Mouse (Mus musculus): ENCODE results near the gene Gm813. TPM values are rescaled to one million over a fixed set of nuclear protein-coding genes. Genes with fewer than 3 reads are reported as not detected.

The Gm813 gene
- polyA plus RNA-seq, 1 experiment = not detected

DNA sequence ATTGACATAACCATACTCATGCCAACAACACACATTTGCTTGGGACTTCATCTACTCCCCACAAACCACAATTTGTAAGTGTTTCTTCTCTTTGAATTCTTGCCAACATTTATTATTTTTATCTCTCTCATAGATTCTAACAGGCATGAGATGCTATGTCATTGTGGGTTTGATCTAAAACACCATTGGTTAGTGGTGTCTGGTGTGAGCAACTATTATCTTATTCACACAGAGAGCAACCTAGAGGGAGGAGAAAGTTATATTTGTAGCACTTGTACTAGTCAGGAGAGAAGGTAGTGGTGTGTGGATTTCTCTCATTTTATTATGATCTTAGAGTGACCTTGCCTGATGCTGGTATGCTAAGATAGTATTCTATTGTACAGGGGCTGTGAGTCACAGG lies 12.1 kb downstream of the Gm813 start:
- no peaks in the 10 kb centered on the region for H3K27me3 ChIP-seq (ENCODE audit: control insufficient read depth, insufficient read depth, low read length)
- TF ChIP-seq CTCF (IDR thresholded peaks at IDR 0.05; ENCODE audit: control insufficient read depth, insufficient read depth, insufficient replicate concordance, low read depth, low read length) (no peak), POLR2A (IDR thresholded peaks at IDR 0.05; ENCODE audit: control insufficient read depth, low read depth, low read length) (no peak)
- H3K36me3 ChIP-seq (ENCODE audit: control insufficient read depth, insufficient read depth, low read length) = no peaks in the 10 kb centered on the region
- H3K4me3 ChIP-seq (ENCODE audit: control insufficient read depth, low read depth, low read length) = no peak overlapping the region
- no peaks in the 10 kb centered on the region for H3K4me1 ChIP-seq (ENCODE audit: control insufficient read depth, insufficient read depth, low read length)
- H3K27ac ChIP-seq (ENCODE audit: control insufficient read depth, insufficient read depth, low read depth, low read length) = no peak overlapping the region

DNA sequence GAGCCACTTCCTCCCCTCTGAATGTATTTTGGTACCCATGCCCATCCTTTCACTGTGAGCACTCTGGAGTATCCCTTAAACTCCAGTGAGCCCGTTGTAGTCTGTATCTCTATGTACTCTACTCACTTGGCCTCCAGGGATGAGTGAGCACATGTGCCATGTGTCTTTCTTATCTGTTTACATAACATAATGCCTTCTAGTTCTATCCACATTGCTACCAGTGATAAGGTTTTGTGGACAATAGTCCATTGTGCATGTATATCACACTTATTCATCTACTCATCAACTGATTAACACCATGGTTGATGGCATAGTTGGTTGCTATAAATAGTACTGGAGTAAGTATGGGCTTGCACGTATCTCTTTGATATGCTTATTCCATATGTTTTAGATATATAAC lies 12.9 kb downstream of the Gm813 start:
- no peak overlapping the region for H3K27ac ChIP-seq (ENCODE audit: control insufficient read depth, insufficient read depth, low read depth, low read length)
- TF ChIP-seq POLR2A (IDR thresholded peaks at IDR 0.05; ENCODE audit: control insufficient read depth, low read depth, low read length) (no peak), CTCF (IDR thresholded peaks at IDR 0.05; ENCODE audit: control insufficient read depth, insufficient read depth, insufficient replicate concordance, low read depth, low read length) (no peak)
- H3K4me1 ChIP-seq (ENCODE audit: control insufficient read depth, insufficient read depth, low read length) = no peaks in the 10 kb centered on the region
- no peaks in the 10 kb centered on the region for H3K27me3 ChIP-seq (ENCODE audit: control insufficient read depth, insufficient read depth, low read length)
- H3K36me3 ChIP-seq (ENCODE audit: control insufficient read depth, insufficient read depth, low read length) = no peaks in the 10 kb centered on the region
- no peak overlapping the region for H3K4me3 ChIP-seq (ENCODE audit: control insufficient read depth, low read depth, low read length)

DNA sequence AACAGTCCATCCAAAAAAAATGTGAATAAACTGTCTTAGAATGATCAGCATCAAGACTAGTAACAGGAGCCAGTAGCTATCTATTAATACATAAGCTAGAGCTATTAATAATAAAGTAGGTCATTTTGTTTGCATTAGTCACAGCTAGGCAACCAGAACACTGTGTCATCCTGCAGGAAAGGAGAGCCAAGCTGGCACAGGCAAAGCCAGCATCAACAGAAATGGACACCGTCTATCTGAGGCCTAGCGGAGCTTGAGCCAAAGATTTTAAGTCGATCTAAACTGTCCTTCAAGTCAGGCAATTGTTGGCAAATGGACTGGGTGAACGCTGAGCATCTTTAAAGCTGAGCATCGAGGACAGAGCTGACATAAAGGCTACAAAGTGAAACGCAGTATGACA lies 15.9 kb downstream of the Gm813 start:
- Histone ChIP-seq H3K4me3 (ENCODE audit: control insufficient read depth, low read depth, low read length) (no peak overlapping the region), H3K4me1 (ENCODE audit: control insufficient read depth, insufficient read depth, low read length) (no peaks in the 10 kb centered on the region), H3K36me3 (ENCODE audit: control insufficient read depth, insufficient read depth, low read length) (no peaks in the 10 kb centered on the region), H3K27ac (ENCODE audit: control insufficient read depth, insufficient read depth, low read depth, low read length) (no peak overlapping the region), H3K27me3 (ENCODE audit: control insufficient read depth, insufficient read depth, low read length) (no peaks in the 10 kb centered on the region)
- TF ChIP-seq CTCF (IDR thresholded peaks at IDR 0.05; ENCODE audit: control insufficient read depth, insufficient read depth, insufficient replicate concordance, low read depth, low read length) (no peak), POLR2A (IDR thresholded peaks at IDR 0.05; ENCODE audit: control insufficient read depth, low read depth, low read length) (no peak)

DNA sequence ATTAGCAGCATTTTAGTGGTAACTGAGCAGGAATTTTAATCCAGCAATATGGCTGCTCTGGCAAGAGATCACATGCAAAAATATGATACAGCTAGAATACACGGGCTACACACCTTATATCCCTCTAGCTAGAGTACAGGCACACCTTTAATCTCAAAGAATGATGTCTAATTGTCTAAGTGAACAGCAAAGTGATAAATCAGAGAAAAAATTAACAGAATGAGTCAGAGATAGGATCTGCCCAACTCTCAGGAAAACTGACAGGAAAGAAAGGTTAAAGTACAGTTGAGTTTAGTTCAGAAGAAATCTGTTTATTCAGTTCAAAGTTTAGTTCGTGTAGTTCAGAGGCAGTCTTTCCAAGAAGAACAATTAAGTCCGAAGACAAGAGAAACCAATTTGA lies 25.5 kb downstream of the Gm813 start:
- Histone ChIP-seq H3K4me3 (ENCODE audit: control insufficient read depth, low read depth, low read length) (no peak overlapping the region), H3K4me1 (ENCODE audit: control insufficient read depth, insufficient read depth, low read length) (no peaks in the 10 kb centered on the region), H3K27ac (ENCODE audit: control insufficient read depth, insufficient read depth, low read depth, low read length) (no peak overlapping the region), H3K27me3 (ENCODE audit: control insufficient read depth, insufficient read depth, low read length) (no peaks in the 10 kb centered on the region), H3K36me3 (ENCODE audit: control insufficient read depth, insufficient read depth, low read length) (no peaks in the 10 kb centered on the region)
- TF ChIP-seq POLR2A (IDR thresholded peaks at IDR 0.05; ENCODE audit: control insufficient read depth, low read depth, low read length) (no peak), CTCF (IDR thresholded peaks at IDR 0.05; ENCODE audit: control insufficient read depth, insufficient read depth, insufficient replicate concordance, low read depth, low read length) (no peak)

DNA sequence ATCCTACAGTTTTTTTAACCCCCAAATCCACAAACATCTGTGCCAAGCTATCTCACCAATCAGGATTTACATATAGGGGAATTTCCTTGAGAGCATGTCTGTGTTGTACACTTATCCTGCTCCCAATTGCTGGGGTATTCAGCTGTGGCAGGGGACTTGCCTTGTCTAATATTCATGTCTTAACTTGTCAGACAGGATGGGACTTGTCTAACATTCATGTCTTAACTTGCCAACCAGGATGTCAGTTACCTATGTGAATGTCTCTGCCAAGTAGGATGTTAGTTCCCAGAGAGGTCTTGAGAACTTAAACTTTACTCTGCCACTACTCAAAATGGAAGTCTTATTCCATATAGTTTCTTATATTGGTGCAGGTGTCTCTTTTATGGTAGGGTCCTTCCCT lies 27.3 kb downstream of the Gm813 start:
- Histone ChIP-seq H3K4me1 (ENCODE audit: control insufficient read depth, insufficient read depth, low read length) (no peaks in the 10 kb centered on the region), H3K27ac (ENCODE audit: control insufficient read depth, insufficient read depth, low read depth, low read length) (no peak overlapping the region), H3K4me3 (ENCODE audit: control insufficient read depth, low read depth, low read length) (no peak overlapping the region), H3K27me3 (ENCODE audit: control insufficient read depth, insufficient read depth, low read length) (no peaks in the 10 kb centered on the region), H3K36me3 (ENCODE audit: control insufficient read depth, insufficient read depth, low read length) (no peaks in the 10 kb centered on the region)
- no peak for TF ChIP-seq CTCF (IDR thresholded peaks at IDR 0.05; ENCODE audit: control insufficient read depth, insufficient read depth, insufficient replicate concordance, low read depth, low read length)
- no peak for TF ChIP-seq POLR2A (IDR thresholded peaks at IDR 0.05; ENCODE audit: control insufficient read depth, low read depth, low read length)

DNA sequence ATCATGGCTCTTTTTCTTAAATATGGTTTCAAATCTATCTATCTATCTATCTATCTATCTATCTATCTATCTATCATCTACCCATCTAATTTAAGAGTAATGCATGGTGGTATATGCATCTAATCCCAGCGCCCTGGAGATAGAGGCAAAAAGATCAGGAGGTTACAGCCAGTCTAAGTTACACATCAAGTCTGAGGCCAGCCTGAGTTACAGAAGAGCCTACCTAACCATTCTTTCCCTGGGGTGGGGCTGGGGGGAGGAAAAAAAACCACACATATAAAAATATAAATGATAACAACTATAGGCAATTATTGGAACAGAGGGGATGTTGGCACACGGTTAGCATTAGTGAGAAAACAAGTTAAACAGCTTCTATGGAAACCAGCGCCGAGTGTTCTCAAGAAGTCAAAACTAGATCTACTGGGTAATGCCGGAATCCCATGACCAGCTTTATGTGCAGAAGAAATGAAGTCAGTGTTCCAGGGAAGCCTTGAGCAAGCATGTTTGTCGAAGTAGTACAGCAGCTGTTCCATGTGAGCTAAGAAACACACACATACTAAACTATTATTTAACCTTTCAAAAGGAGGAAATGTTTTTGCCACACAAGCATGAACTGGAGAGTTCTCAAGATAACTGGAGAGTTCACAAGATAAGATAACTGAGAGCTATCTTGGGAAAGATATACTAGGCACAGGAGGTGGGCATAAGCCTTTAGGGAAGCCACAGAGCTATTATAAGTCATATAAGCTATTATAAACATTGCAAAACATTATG lies 42.6 kb downstream of the Gm813 start:
- Histone ChIP-seq H3K27ac (ENCODE audit: control insufficient read depth, insufficient read depth, low read depth, low read length) (no peak overlapping the region), H3K4me1 (ENCODE audit: control insufficient read depth, insufficient read depth, low read length) (no peaks in the 10 kb centered on the region), H3K36me3 (ENCODE audit: control insufficient read depth, insufficient read depth, low read length) (no peaks in the 10 kb centered on the region), H3K27me3 (ENCODE audit: control insufficient read depth, insufficient read depth, low read length) (no peaks in the 10 kb centered on the region), H3K4me3 (ENCODE audit: control insufficient read depth, low read depth, low read length) (no peak overlapping the region)
- TF ChIP-seq POLR2A (IDR thresholded peaks at IDR 0.05; ENCODE audit: control insufficient read depth, low read depth, low read length) (no peak), CTCF (IDR thresholded peaks at IDR 0.05; ENCODE audit: control insufficient read depth, insufficient read depth, insufficient replicate concordance, low read depth, low read length) (no peak)

DNA sequence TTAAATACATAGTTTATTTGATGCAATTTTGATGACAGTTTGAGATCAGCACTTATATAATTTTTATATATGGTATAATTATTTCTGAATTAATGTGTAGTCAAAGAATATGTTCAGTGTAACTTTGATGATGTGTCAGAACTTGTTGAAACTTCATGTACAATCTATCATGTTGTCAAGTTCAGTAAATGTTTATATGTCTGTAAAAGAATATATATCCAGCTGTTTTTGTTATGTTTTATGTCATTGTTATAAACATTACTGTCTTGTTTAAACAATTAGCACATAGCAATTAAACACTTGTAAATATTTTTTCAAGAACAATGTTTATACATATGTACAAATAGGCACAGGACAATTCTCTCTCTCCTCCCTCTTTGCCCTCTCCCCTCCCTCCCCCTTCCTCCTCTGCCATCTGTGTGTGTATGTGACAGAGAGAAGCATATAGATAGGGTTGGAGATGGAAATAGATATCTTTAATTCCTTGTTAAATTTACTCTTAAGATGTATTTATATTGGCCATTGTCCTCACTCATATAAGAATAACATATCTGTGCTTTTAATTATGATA lies 46.0 kb downstream of the Gm813 start:
- Histone ChIP-seq H3K4me1 (ENCODE audit: control insufficient read depth, insufficient read depth, low read length) (no peaks in the 10 kb centered on the region), H3K27me3 (ENCODE audit: control insufficient read depth, insufficient read depth, low read length) (no peaks in the 10 kb centered on the region), H3K36me3 (ENCODE audit: control insufficient read depth, insufficient read depth, low read length) (no peaks in the 10 kb centered on the region), H3K4me3 (ENCODE audit: control insufficient read depth, low read depth, low read length) (no peak overlapping the region), H3K27ac (ENCODE audit: control insufficient read depth, insufficient read depth, low read depth, low read length) (no peak overlapping the region)
- TF ChIP-seq POLR2A (IDR thresholded peaks at IDR 0.05; ENCODE audit: control insufficient read depth, low read depth, low read length) = no peak
- TF ChIP-seq CTCF (IDR thresholded peaks at IDR 0.05; ENCODE audit: control insufficient read depth, insufficient read depth, insufficient replicate concordance, low read depth, low read length) = no peak

Other genes with a start within 250 kb of the Gm813 start
- 19.6 and 24.4 TPM in 2 replicates for gene Dcbld2, start 208.5 kb downstream of the Gm813 start, polyA plus RNA-seq (2012; rRNA removed)
- gene St3gal6, start 92.7 kb downstream of the Gm813 start, polyA plus RNA-seq (2012; rRNA removed) = 24.2 and 27.0 TPM in 2 replicates
- gene E330017A01Rik, start 21.8 kb upstream of the Gm813 start, polyA plus RNA-seq (2012; rRNA removed) = 0.09 and 0.16 TPM in 2 replicates
- gene Cpox, start 53.3 kb upstream of the Gm813 start, polyA plus RNA-seq (2012; rRNA removed) = 2.1 and 2.2 TPM in 2 replicates
- gene Gpr15, start 102.1 kb upstream of the Gm813 start, polyA plus RNA-seq (2012; rRNA removed) = 3.8 and 4.2 TPM in 2 replicates
- gene Cldnd1, start 110.9 kb upstream of the Gm813 start, polyA plus RNA-seq (2012; rRNA removed) = 50.2 and 50.5 TPM in 2 replicates
- gene Olfr172, start 146.2 kb upstream of the Gm813 start, polyA plus RNA-seq (2012; rRNA removed) = not detected in 2 replicates
- not detected in 2 replicates for gene Olfr173, start 183.3 kb upstream of the Gm813 start, polyA plus RNA-seq (2012; rRNA removed)
- not detected in 2 replicates for gene Olfr175-ps1, start 209.8 kb upstream of the Gm813 start, polyA plus RNA-seq (2012; rRNA removed)